Mouse (Mus musculus) MEL (cell line): ENCODE results near the gene Rufy4. TPM values are rescaled to one million over a fixed set of nuclear protein-coding genes. Genes with fewer than 3 reads are reported as not detected.

Experiments
- DNase-seq: peaks from one replicate; pipeline ENCODE4 v3.0.0; 2011; ENCODE audit warnings: low read depth, low spot score
- H3K27ac ChIP-seq: 2 replicates; pipeline ENCODE4 v1.5.1; 2012; ENCODE audit warnings: low read depth, mild to moderate bottlenecking, control low read depth, low read length, moderate library complexity; ENCODE audit not compliant: control insufficient read depth
- H3K27me3 ChIP-seq, 2 experiments: fragments of 150-350 bp in 1 of 2; sonication (generic) in 1 of 2; 2 replicates each; pipeline ENCODE4 v1.6.1; 2012; ENCODE audit warnings: low read length in 2 of 2, mild to moderate bottlenecking in 2 of 2, improper control_type of control experiment in 1 of 2, moderate library complexity in 1 of 2; ENCODE audit not compliant: insufficient read depth in 2 of 2, control insufficient read depth in 1 of 2
- H3K36me3 ChIP-seq, 2 experiments: 2 replicates each; pipeline ENCODE4 v1.6.1; 2012 to 2014; ENCODE audit warnings: low read length in 2 of 2, improper control_type of control experiment in 1 of 2, inconsistent platforms in 1 of 2, mild to moderate bottlenecking in 1 of 2; ENCODE audit not compliant: insufficient read depth in 2 of 2, control insufficient read depth in 1 of 2
- H3K4me1 ChIP-seq, 2 experiments: fragments of 150-350 bp in 1 of 2; sonication (generic) in 1 of 2; 2 replicates each; pipeline ENCODE4 v1.6.1; 2012; ENCODE audit warnings: low read length in 2 of 2, improper control_type of control experiment in 1 of 2, mild to moderate bottlenecking in 1 of 2; ENCODE audit not compliant: insufficient read depth in 2 of 2, control insufficient read depth in 1 of 2
- H3K4me3 ChIP-seq, 2 experiments: fragments of 150-350 bp in 1 of 2; sonication (generic) in 1 of 2; 2 replicates each; pipeline ENCODE4 v1.5.1; 2012; ENCODE audit warnings: low read depth in 2 of 2, low read length in 2 of 2, mild to moderate bottlenecking in 2 of 2, moderate library complexity in 2 of 2, control low read depth in 1 of 2, improper control_type of control experiment in 1 of 2; ENCODE audit not compliant: control insufficient read depth in 1 of 2, insufficient read depth in 1 of 2
- H3K79me2 ChIP-seq: 2 replicates; pipeline ENCODE4 v1.6.1; 2012; ENCODE audit warnings: mild to moderate bottlenecking, low read length, moderate library complexity; ENCODE audit not compliant: control insufficient read depth, poor library complexity, insufficient read depth
- H3K9ac ChIP-seq: 2 replicates; pipeline ENCODE4 v1.6.1; 2012; ENCODE audit warnings: low read depth, mild to moderate bottlenecking, control low read depth, low read length, moderate library complexity; ENCODE audit not compliant: control insufficient read depth, poor library complexity, severe bottlenecking
- H3K9me3 ChIP-seq: fragments of 150-350 bp; sonication (generic); replicated peaks from 2 replicates; pipeline ENCODE4 v1.6.1; 2012; ENCODE audit warnings: mild to moderate bottlenecking, low read length, improper control_type of control experiment, moderate library complexity; ENCODE audit not compliant: insufficient read depth
- CHD1 ChIP-seq: IDR thresholded peaks from 2 replicates; pipeline ENCODE4 v1.6.1; 2012; ENCODE audit warnings: low read depth, mild to moderate bottlenecking, inconsistent platforms, low read length, improper control_type of control experiment
- CTCF ChIP-seq, 3 experiments: IDR thresholded peaks in 2 of 3; conservative IDR thresholded peaks in 1 of 3; 2 replicates each; pipeline ENCODE4 v1.5.1; 2011 to 2012; ENCODE audit warnings: low read length in 3 of 3, low read depth in 2 of 3, mild to moderate bottlenecking in 2 of 3, improper control_type of control experiment in 1 of 3, inconsistent platforms in 1 of 3, mixed read lengths in 1 of 3, moderate library complexity in 1 of 3; ENCODE audit not compliant: control insufficient read depth in 1 of 3, insufficient read depth in 1 of 3, poor library complexity in 1 of 3, severe bottlenecking in 1 of 3
- ELF1 ChIP-seq: IDR thresholded peaks from 2 replicates; pipeline ENCODE4 v1.6.1; 2014; ENCODE audit warnings: low read depth, mild to moderate bottlenecking, inconsistent platforms, low read length, improper control_type of control experiment, moderate library complexity
- ETS1 ChIP-seq: IDR thresholded peaks from 2 replicates; pipeline ENCODE4 v1.6.1; 2012; ENCODE audit warnings: low read depth, mild to moderate bottlenecking, inconsistent platforms, low read length, improper control_type of control experiment, moderate library complexity
- GABPA ChIP-seq: IDR thresholded peaks from 2 replicates; pipeline ENCODE4 v1.6.1; 2012; ENCODE audit warnings: low read depth, mild to moderate bottlenecking, inconsistent platforms, low read length, improper control_type of control experiment, moderate library complexity
- KAT2A ChIP-seq: conservative IDR thresholded peaks from 2 replicates; pipeline ENCODE4 v1.6.1; 2012; ENCODE audit warnings: low read depth, low read length, improper control_type of control experiment, inconsistent platforms
- MAFK ChIP-seq: IDR thresholded peaks from 2 replicates; pipeline ENCODE4 v1.6.1; 2011; ENCODE audit warnings: low read depth, mild to moderate bottlenecking, low read length, improper control_type of control experiment, borderline replicate concordance
- MAZ ChIP-seq: IDR thresholded peaks from 2 replicates; pipeline ENCODE4 v1.6.1; 2012; ENCODE audit warnings: low read depth, mild to moderate bottlenecking, inconsistent platforms, low read length, improper control_type of control experiment
- MEF2A ChIP-seq: IDR thresholded peaks from 2 replicates; pipeline ENCODE4 v1.6.1; 2014; ENCODE audit warnings: low read depth, mild to moderate bottlenecking, inconsistent platforms, low read length, improper control_type of control experiment; ENCODE audit not compliant: poor library complexity, insufficient replicate concordance, severe bottlenecking; ENCODE audit errors: extremely low read depth
- MXI1 ChIP-seq: IDR thresholded peaks from 2 replicates; pipeline ENCODE4 v1.6.1; 2011; ENCODE audit warnings: mild to moderate bottlenecking, low read depth, low read length, improper control_type of control experiment
- MYB ChIP-seq: IDR thresholded peaks from 2 replicates; pipeline ENCODE4 v1.6.1; 2011; ENCODE audit warnings: mild to moderate bottlenecking, low read depth, low read length, improper control_type of control experiment
- MYC ChIP-seq: IDR thresholded peaks from 2 replicates; pipeline ENCODE4 v1.6.1; 2011; ENCODE audit warnings: low read depth, mild to moderate bottlenecking, low read length, improper control_type of control experiment, moderate library complexity
- NELFE ChIP-seq: IDR thresholded peaks from 2 replicates; pipeline ENCODE4 v1.6.1; 2011; ENCODE audit warnings: low read depth, low read length, improper control_type of control experiment
- POLR2A ChIP-seq, 2 experiments: IDR thresholded peaks; 2 replicates each; pipeline ENCODE4 v1.6.1; 2011 to 2012; ENCODE audit warnings: low read length in 2 of 2, mild to moderate bottlenecking in 2 of 2, control low read depth in 1 of 2, improper control_type of control experiment in 1 of 2, low read depth in 1 of 2, moderate library complexity in 1 of 2; ENCODE audit not compliant: control insufficient read depth in 1 of 2, insufficient read depth in 1 of 2, poor library complexity in 1 of 2
- POLR2AphosphoS2 ChIP-seq: IDR thresholded peaks from 2 replicates; pipeline ENCODE4 v1.6.1; 2011; ENCODE audit warnings: low read length, improper control_type of control experiment
- RAD21 ChIP-seq: IDR thresholded peaks from 2 replicates; pipeline ENCODE4 v1.6.1; 2011; ENCODE audit warnings: mild to moderate bottlenecking, low read depth, low read length, improper control_type of control experiment
- RCOR1 ChIP-seq: IDR thresholded peaks from 2 replicates; pipeline ENCODE4 v1.6.1; 2012; ENCODE audit warnings: low read depth, mild to moderate bottlenecking, inconsistent platforms, low read length, improper control_type of control experiment
- SIN3A ChIP-seq: IDR thresholded peaks from 2 replicates; pipeline ENCODE4 v1.6.1; 2012; ENCODE audit warnings: low read length, improper control_type of control experiment, inconsistent platforms
- TCF12 ChIP-seq: IDR thresholded peaks from 2 replicates; pipeline ENCODE4 v1.6.1; 2014; ENCODE audit warnings: low read depth, mild to moderate bottlenecking, inconsistent platforms, low read length, improper control_type of control experiment, moderate library complexity
- UBTF ChIP-seq: IDR thresholded peaks from 2 replicates; pipeline ENCODE4 v1.6.1; 2012; ENCODE audit warnings: low read depth, mild to moderate bottlenecking, inconsistent platforms, low read length, improper control_type of control experiment, moderate library complexity, borderline replicate concordance; ENCODE audit not compliant: insufficient read depth
- USF1 ChIP-seq: IDR thresholded peaks from 2 replicates; pipeline ENCODE4 v1.6.1; 2014; ENCODE audit warnings: low read depth, mild to moderate bottlenecking, inconsistent platforms, low read length, improper control_type of control experiment, moderate library complexity
- ZMIZ1 ChIP-seq: IDR thresholded peaks from 2 replicates; pipeline ENCODE4 v1.6.1; 2012; ENCODE audit warnings: low read depth, mild to moderate bottlenecking, inconsistent platforms, low read length, improper control_type of control experiment, moderate library complexity
- polyA plus RNA-seq, 2 experiments: library from polyadenylated mRNA; stranded (reverse) in 1 of 2; unstranded in 1 of 2; fragments of >175 nt in 1 of 2; fragments of >200 nt in 1 of 2; gene quantifications; 2 replicates each; pipeline versions ENCODE4 v1.2.1 to v1.2.4; 2012; ENCODE audit warnings: low replicate concordance in 2 of 2, low read depth in 1 of 2; ENCODE audit not compliant: insufficient read length in 2 of 2, insufficient read depth in 1 of 2, missing spikeins in 1 of 2
- total RNA-seq: library from RNA; depleted of rRNA; stranded (reverse); fragments of 300-350 nt; gene quantifications from 2 replicates; pipeline ENCODE4 v1.2.3, GENCODE M21; 2012

Rufy4 gene
- total and polyA plus RNA-seq, 3 experiments = 0.04 to 0.10 TPM; not detected in 1

- H3K27ac ChIP-seq = no peak overlapping the region
- H3K9me3 ChIP-seq = no peaks in the 10 kb centered on the region
- no peaks in the 10 kb centered on the region for H3K27me3 ChIP-seq
- no peak for TF ChIP-seq MAFK
- no peak for TF ChIP-seq POLR2AphosphoS2
- no peak for TF ChIP-seq MAZ
- TF ChIP-seq USF1 = no peak
- TF ChIP-seq MEF2A = no peak
- no peak for TF ChIP-seq ELF1
- TF ChIP-seq ETS1 = no peak
- TF ChIP-seq KAT2A = no peak
- TF ChIP-seq NELFE = no peak
- no peak for TF ChIP-seq CTCF (IDR thresholded peaks at IDR 0.05 in 2 of 3, conservative IDR thresholded peaks at IDR 0.05 in 1 of 3; ENCODE audit: control insufficient read depth in 1 of 3, insufficient read depth in 1 of 3, low read depth in 2 of 3, low read length in 3 of 3, poor library complexity in 1 of 3, severe bottlenecking in 1 of 3)
- TF ChIP-seq UBTF = no peak
- no peak for TF ChIP-seq GABPA
- no peak for TF ChIP-seq SIN3A
- no peak for TF ChIP-seq RAD21
- TF ChIP-seq RCOR1 = no peak
- no peak for TF ChIP-seq MYC
- TF ChIP-seq TCF12 = no peak
- no peak for TF ChIP-seq POLR2A (IDR thresholded peaks at IDR 0.05; ENCODE audit: control insufficient read depth in 1 of 2, insufficient read depth in 1 of 2, low read depth in 1 of 2, low read length in 2 of 2, poor library complexity in 1 of 2)
- TF ChIP-seq, all 39 proteins: peak for 0
- Histone ChIP-seq H3K9ac (no peak overlapping the region), H3K4me1 (0 out of 4 replicates have a peak, but pooled peaks cover 0 to 2% of the 10 kb centered on the region in 2 experiments), H3K36me3 (no peaks in the 10 kb centered on the region), H3K4me3 (no peak overlapping the region), H3K79me2 (no peaks in the 10 kb centered on the region)
- DNase-seq = no peak
Observed at GRCm38 (mm10) chr1:74155435-74156012, 30.2 kb downstream of the Rufy4 start.

DNA sequence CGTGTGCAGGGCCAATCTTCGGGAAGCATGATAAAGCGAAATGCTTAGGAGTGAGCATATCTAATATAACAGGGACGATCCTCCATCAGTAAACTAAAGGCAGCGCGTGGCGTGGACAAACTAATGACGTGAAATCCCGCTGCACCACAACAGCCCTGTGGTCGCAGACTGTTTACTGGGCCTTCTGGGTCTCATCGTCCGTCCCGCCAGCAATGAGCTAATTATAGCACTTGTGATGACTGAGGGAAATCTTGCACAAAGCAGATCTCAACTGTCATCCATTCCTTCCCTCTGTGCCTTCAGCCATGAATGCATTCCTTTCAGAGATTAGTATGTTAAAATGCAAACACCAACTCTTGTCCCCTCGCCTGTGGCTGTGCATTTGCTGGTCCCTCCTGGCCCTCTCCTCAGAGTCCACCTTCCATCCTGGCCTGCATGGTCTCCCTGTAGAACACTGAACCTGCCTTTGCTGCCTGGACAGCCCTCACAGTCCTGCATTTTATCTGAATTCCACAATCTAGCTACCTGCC, 31.1 kb downstream of the Rufy4 start:
- Histone ChIP-seq H3K27me3 (no peaks in the 10 kb centered on the region), H3K4me3 (no peak overlapping the region), H3K27ac (no peak overlapping the region), H3K79me2 (no peaks in the 10 kb centered on the region), H3K9ac (no peak overlapping the region), H3K9me3 (no peaks in the 10 kb centered on the region), H3K4me1 (no peaks in the 10 kb centered on the region), H3K36me3 (no peaks in the 10 kb centered on the region)
- TF ChIP-seq USF1 = no peak
- no peak for TF ChIP-seq MYB
- no peak for TF ChIP-seq ZMIZ1
- no peak for TF ChIP-seq MAFK
- TF ChIP-seq SIN3A = no peak
- no peak for TF ChIP-seq UBTF
- no peak for TF ChIP-seq MXI1
- no peak for TF ChIP-seq ELF1
- no peak for TF ChIP-seq CHD1
- DNase-seq = no peak
